Mouse (Mus musculus): ENCODE results near the gene Hif3a. TPM values are rescaled to one million over a fixed set of nuclear protein-coding genes. Genes with fewer than 3 reads are reported as not detected.
"Not testable (repeated sequence)": the region's sequence is repeated elsewhere in the genome, so short reads cannot be mapped to it uniquely, and the experiment has no call there.

Hif3a gene
- 1.7 and 5.5 TPM in 2 replicates for polyA plus RNA-seq (2012; rRNA removed)

- TF ChIP-seq CTCF (IDR thresholded peaks at IDR 0.05; ENCODE audit: insufficient read depth, low read length) = no peak
- TF ChIP-seq POLR2A (IDR thresholded peaks at IDR 0.05; ENCODE audit: borderline replicate concordance, extremely low read depth, low read depth, low read length) = no peak
- DNase-seq = peak; percentile 51
- WGBS = 6% methylated on average over 15 of the region's 15 CpGs
- Histone ChIP-seq H3K4me1 (ENCODE audit: control insufficient read depth, insufficient read depth, low read length) (peaks cover 20% of the 10 kb centered on the region), H3K4me3 (replicated peaks; ENCODE audit: extremely low read depth, low read depth, low read length) (peak within 1 kb of the TSS; percentile 38)
These were observed at the start of gene Hif3a for GRCm38 (mm10) chr7:17062389-17062788. Gene Hif3a, minus strand, starts transcription at chr7:17062427.

GRCm38 (mm10) chr7:17101631-17102030 lies 39.4 kb upstream of the Hif3a start:
- H3K4me1 ChIP-seq (ENCODE audit: control insufficient read depth, insufficient read depth, low read length); DNase-seq; H3K4me3 ChIP-seq (replicated peaks; ENCODE audit: extremely low read depth, low read depth, low read length): not testable (repeated sequence)
- WGBS = 85% methylated on average over 13 of the region's 13 CpGs

GRCm38 (mm10) chr7:17091280-17091679 lies 29.1 kb upstream of the Hif3a start:
- 10% methylated on average over 1 of the region's 1 CpGs for WGBS
- Histone ChIP-seq H3K4me1 (ENCODE audit: control insufficient read depth, insufficient read depth, low read length) (no peaks in the 10 kb centered on the region), H3K4me3 (replicated peaks; ENCODE audit: extremely low read depth, low read depth, low read length) (no peak overlapping the region)
- DNase-seq = no peak
- TF ChIP-seq POLR2A (IDR thresholded peaks at IDR 0.05; ENCODE audit: borderline replicate concordance, extremely low read depth, low read depth, low read length) (no peak), CTCF (IDR thresholded peaks at IDR 0.05; ENCODE audit: insufficient read depth, low read length) (peak; percentile 33; the same call in 1 of the 2 replicates)

- 40% methylated on average over 3 of the region's 3 CpGs for WGBS
- Histone ChIP-seq H3K4me1 (ENCODE audit: control insufficient read depth, insufficient read depth, low read length) (no peaks in the 10 kb centered on the region), H3K4me3 (replicated peaks; ENCODE audit: extremely low read depth, low read depth, low read length) (no peak overlapping the region)
- DNase-seq = no peak
- TF ChIP-seq CTCF (IDR thresholded peaks at IDR 0.05; ENCODE audit: insufficient read depth, low read length) = no peak
- TF ChIP-seq POLR2A (IDR thresholded peaks at IDR 0.05; ENCODE audit: borderline replicate concordance, extremely low read depth, low read depth, low read length) = no peak
These were observed 27.9 kb upstream of the Hif3a start for GRCm38 (mm10) chr7:17090058-17090585.

- no peak overlapping the region for H3K4me3 ChIP-seq (replicated peaks; ENCODE audit: extremely low read depth, low read depth, low read length)
- 59% methylated on average over 3 of the region's 3 CpGs for WGBS
- no peak for TF ChIP-seq CTCF (IDR thresholded peaks at IDR 0.05; ENCODE audit: insufficient read depth, low read length)
- TF ChIP-seq POLR2A (IDR thresholded peaks at IDR 0.05; ENCODE audit: borderline replicate concordance, extremely low read depth, low read depth, low read length) = no peak
- DNase-seq = no peak
- no peaks in the 10 kb centered on the region for H3K4me1 ChIP-seq (ENCODE audit: control insufficient read depth, insufficient read depth, low read length)
These were observed 25.5 kb upstream of the Hif3a start for GRCm38 (mm10) chr7:17087731-17088130.

- no peak overlapping the region for H3K4me3 ChIP-seq (replicated peaks; ENCODE audit: extremely low read depth, low read depth, low read length)
- TF ChIP-seq CTCF (IDR thresholded peaks at IDR 0.05; ENCODE audit: insufficient read depth, low read length) = no peak
- no peak for TF ChIP-seq POLR2A (IDR thresholded peaks at IDR 0.05; ENCODE audit: borderline replicate concordance, extremely low read depth, low read depth, low read length)
- WGBS = 71% methylated on average over 4 of the region's 4 CpGs
- no peak for DNase-seq
- no peaks in the 10 kb centered on the region for H3K4me1 ChIP-seq (ENCODE audit: control insufficient read depth, insufficient read depth, low read length)
These were observed 20.5 kb upstream of the Hif3a start for GRCm38 (mm10) chr7:17082766-17083165.

GRCm38 (mm10) chr7:17078076-17078654 lies 15.9 kb upstream of the Hif3a start:
- WGBS = 75% methylated on average over 7 of the region's 7 CpGs
- Histone ChIP-seq H3K4me3 (replicated peaks; ENCODE audit: extremely low read depth, low read depth, low read length) (no peak overlapping the region), H3K4me1 (ENCODE audit: control insufficient read depth, insufficient read depth, low read length) (no peaks in the 10 kb centered on the region)
- DNase-seq = no peak
- TF ChIP-seq CTCF (IDR thresholded peaks at IDR 0.05; ENCODE audit: insufficient read depth, low read length) = no peak
- TF ChIP-seq POLR2A (IDR thresholded peaks at IDR 0.05; ENCODE audit: borderline replicate concordance, extremely low read depth, low read depth, low read length) = no peak

- no peak for DNase-seq
- 96% methylated on average over 1 of the region's 1 CpGs for WGBS
- TF ChIP-seq CTCF (IDR thresholded peaks at IDR 0.05; ENCODE audit: insufficient read depth, low read length) (no peak), POLR2A (IDR thresholded peaks at IDR 0.05; ENCODE audit: borderline replicate concordance, extremely low read depth, low read depth, low read length) (no peak)
- Histone ChIP-seq H3K4me1 (ENCODE audit: control insufficient read depth, insufficient read depth, low read length) (no peaks in the 10 kb centered on the region), H3K4me3 (replicated peaks; ENCODE audit: extremely low read depth, low read depth, low read length) (no peak overlapping the region)
These were observed 14.3 kb upstream of the Hif3a start for GRCm38 (mm10) chr7:17076542-17076941.

- Histone ChIP-seq H3K4me3 (replicated peaks; ENCODE audit: extremely low read depth, low read depth, low read length) (no peak within 1 kb of the TSS), H3K4me1 (ENCODE audit: control insufficient read depth, insufficient read depth, low read length) (no peaks in the 10 kb centered on the region)
- WGBS = 59% methylated on average over 23 of the region's 23 CpGs
- peak; percentile 92 for TF ChIP-seq CTCF (IDR thresholded peaks at IDR 0.05; ENCODE audit: insufficient read depth, low read length)
- TF ChIP-seq POLR2A (IDR thresholded peaks at IDR 0.05; ENCODE audit: borderline replicate concordance, extremely low read depth, low read depth, low read length) = no peak
- peak; percentile 44 for DNase-seq
These were observed 11.8 kb upstream of the Hif3a start, which contains the start of gene Psg16 for GRCm38 (mm10) chr7:17073904-17074615. Gene Psg16, plus strand, starts transcription at chr7:17074040.

GRCm38 (mm10) chr7:17073513-17073903 lies 11.3 kb upstream of the Hif3a start:
- TF ChIP-seq CTCF (IDR thresholded peaks at IDR 0.05; ENCODE audit: insufficient read depth, low read length) (no peak), POLR2A (IDR thresholded peaks at IDR 0.05; ENCODE audit: borderline replicate concordance, extremely low read depth, low read depth, low read length) (no peak)
- no peak overlapping the region for H3K4me3 ChIP-seq (replicated peaks; ENCODE audit: extremely low read depth, low read depth, low read length)
- no peaks in the 10 kb centered on the region for H3K4me1 ChIP-seq (ENCODE audit: control insufficient read depth, insufficient read depth, low read length)
- DNase-seq = no peak
- 51% methylated on average over 5 of the region's 5 CpGs for WGBS

GRCm38 (mm10) chr7:17067651-17068050 lies 5.4 kb upstream of the Hif3a start:
- H3K4me1 ChIP-seq (ENCODE audit: control insufficient read depth, insufficient read depth, low read length); H3K4me3 ChIP-seq (replicated peaks; ENCODE audit: extremely low read depth, low read depth, low read length); DNase-seq: not testable (repeated sequence)
- 56% methylated on average over 5 of the region's 5 CpGs for WGBS

Measured in lung, adult 2 months (tissue).